Mouse (Mus musculus) liver, adult 2 months (tissue): ENCODE results near the gene C5ar2.

ENCODE experiments used
- CTCF ChIP-seq: fragments of 200-500 bp; IDR thresholded peaks from 2 replicates; pipeline ENCODE4 v1.5.1; 2011; ENCODE audit warnings: low read depth, low read length, control low read depth
- POLR2A ChIP-seq: fragments of 200-500 bp; IDR thresholded peaks from 2 replicates; pipeline ENCODE4 v1.6.1; 2011; ENCODE audit warnings: low read length, control low read depth; ENCODE audit not compliant: insufficient read depth; ENCODE audit errors: extremely low read depth

DNA sequence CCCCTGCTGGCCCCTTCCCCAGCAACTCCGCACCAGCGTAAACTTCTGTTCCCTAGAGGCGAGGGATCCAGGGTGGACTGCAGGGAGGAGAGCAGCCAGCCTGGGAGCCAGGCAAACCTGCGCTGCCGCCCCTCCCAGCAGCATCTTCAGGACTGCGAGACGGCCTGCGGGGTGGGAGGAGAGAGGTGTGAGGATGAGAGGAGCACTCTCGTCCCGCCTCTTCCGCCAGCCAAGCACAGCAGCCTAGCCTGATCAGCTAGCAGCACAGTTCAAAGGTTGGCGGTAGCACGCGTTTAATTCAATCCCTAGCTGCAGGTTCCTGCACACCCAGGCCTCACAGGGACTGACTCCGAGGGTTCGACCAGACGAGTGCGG lies 29.8 kb upstream of the C5ar2 start:
- TF ChIP-seq POLR2A (no peak), CTCF (no peak)
